Mouse (Mus musculus) liver, embryonic 14.5 days (tissue): ENCODE measurements around the gene Gm21093.
"Not testable (repeated sequence)": the region's sequence is repeated elsewhere in the genome, so short reads cannot be mapped to it uniquely, and the experiment has no call there.

Experiments used
- CTCF ChIP-seq: IDR thresholded peaks from 2 replicates; pipeline ENCODE4 v1.5.1; 2016; ENCODE audit warnings: antibody characterized with exemption, low read depth, control low read depth
- EP300 ChIP-seq: IDR thresholded peaks from 2 replicates; pipeline ENCODE4 v1.6.1; 2016; ENCODE audit warnings: antibody characterized with exemption, low read depth

DNA sequence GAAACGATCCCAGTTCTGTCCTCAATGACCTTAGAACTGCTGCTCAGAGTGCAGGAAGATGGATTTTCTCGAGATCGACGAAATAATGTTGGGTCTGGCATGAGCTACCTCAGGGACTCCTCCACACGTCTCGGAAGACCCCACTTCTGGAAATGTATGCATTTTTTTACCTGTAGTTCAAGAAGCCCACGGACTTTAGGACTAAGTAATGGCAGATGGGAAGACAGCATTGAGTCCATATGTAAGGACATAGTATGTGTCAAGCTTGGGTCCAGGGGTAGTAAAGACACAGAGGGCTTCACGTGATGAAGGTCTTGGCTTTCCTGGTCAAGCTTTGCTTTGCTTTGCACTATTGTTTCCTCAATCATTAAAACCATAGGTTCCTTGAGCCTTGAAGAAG lies at the start of gene Gm21093:
- not testable (repeated sequence) for TF ChIP-seq EP300, CTCF
